Mouse (Mus musculus) embryonic fibroblast, embryonic 13.5 days (primary cell): ENCODE measurements at regions not wholly inside any gene's neighbourhood (a gene's known extent, or its start where the extent isn't known, plus 50 kb on each side); places are given as distances from the start of the nearest gene placed in this dataset.

Experiments used
- CTCF ChIP-seq: IDR thresholded peaks from 2 replicates; pipeline ENCODE4 v1.5.1; 2011; ENCODE audit warnings: mild to moderate bottlenecking, control low read depth, low read length, moderate library complexity, borderline replicate concordance; ENCODE audit not compliant: insufficient read depth
- POLR2A ChIP-seq: IDR thresholded peaks from 2 replicates; pipeline ENCODE4 v1.6.1; 2011; ENCODE audit warnings: low read depth, mild to moderate bottlenecking, control low read depth, low read length, moderate library complexity

DNA sequence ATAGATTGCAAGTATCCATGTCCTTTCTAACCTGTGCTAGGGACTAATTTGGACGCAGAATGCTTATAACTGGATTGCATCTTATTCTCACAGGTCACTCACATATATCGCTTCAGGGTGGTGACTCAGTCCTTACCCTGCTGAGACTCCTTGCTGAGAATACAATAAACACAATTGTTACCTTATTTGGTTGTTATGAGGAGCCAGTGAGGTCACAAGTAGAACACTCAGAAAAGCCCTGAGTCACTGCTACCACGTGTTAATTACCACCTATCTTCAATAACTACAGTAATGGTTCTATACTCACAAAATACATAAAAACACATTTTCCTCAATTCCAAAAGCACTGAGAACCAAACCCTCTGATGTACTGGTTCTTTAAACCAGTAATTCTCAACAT is 479.8 kb upstream of the Fat1 start:
- TF ChIP-seq POLR2A, result no peak
- TF ChIP-seq CTCF, result no peak
